Mouse (Mus musculus) heart, postnatal 0 days (tissue): ENCODE results near the gene Rhbdl1.

Source experiments
- CTCF ChIP-seq: IDR thresholded peaks from 2 replicates; pipeline ENCODE4 v1.5.1; 2016; ENCODE audit warnings: antibody characterized with exemption, control low read depth, low read depth
- EP300 ChIP-seq: IDR thresholded peaks from 2 replicates; pipeline ENCODE4 v1.6.1; 2016; ENCODE audit warnings: antibody characterized with exemption, low read depth

- TF ChIP-seq EP300 (no peak), CTCF (no peak)
These were observed 29.1 kb downstream of the Rhbdl1 start for GRCm38 (mm10) chr17:25808028-25808427.
